14 mouse cellular contexts compared by ENCODE assay signal in genomic region chrX:164233380-164233779, GRCm38 (mm10). TPM values are rescaled to one million over a fixed set of nuclear protein-coding genes. Genes with fewer than 3 reads are reported as not detected.
DNase-seq lines count a peak whose midpoint lies in the region; ATAC-seq and TF ChIP-seq lines count a peak whose summit lies in the region.
"Had no signal": no experiment of that assay in that cellular context is flagged by ENCODE, and none has a peak within 500 bp of the region (broad histone marks: within the 10 kb centered on the region; RNA-seq: fewer than 3 reads in every experiment).

No protein-coding gene starts in this region.

- H3K27me3 ChIP-seq in lung, embryonic 14.5 days (ENCODE audit: insufficient read depth, low read length) = no peaks in the 10 kb centered on the region
- no peaks in the 10 kb centered on the region for H3K27me3 ChIP-seq in intestine, embryonic 16.5 days (replicated peaks; ENCODE audit: control insufficient read depth, insufficient read depth, low read length)
- no peaks in the 10 kb centered on the region for H3K27me3 ChIP-seq in stomach, postnatal 0 days (ENCODE audit: control insufficient read depth, insufficient read depth, low read length)
- peaks cover 3% of the 10 kb centered on the region; the same call in 1 of the 2 replicates for H3K27me3 ChIP-seq in hindbrain, embryonic 13.5 days
- H3K27me3 ChIP-seq: forebrain, embryonic 15.5 days; stomach, embryonic 15.5 days had no signal

- no peak overlapping the region for H3K4me2 ChIP-seq in lung, embryonic 14.5 days
- no peak overlapping the region for H3K4me2 ChIP-seq in intestine, embryonic 16.5 days (ENCODE audit: low read depth, low read length)
- H3K4me2 ChIP-seq in stomach, postnatal 0 days (replicated peaks; ENCODE audit: low read depth) = no peak overlapping the region
- no peak overlapping the region for H3K4me2 ChIP-seq in hindbrain, embryonic 13.5 days
- H3K4me2 ChIP-seq: forebrain, embryonic 15.5 days; limb, embryonic 12.5 days; stomach, embryonic 15.5 days had no signal

- no peak overlapping the region for H3K9ac ChIP-seq in lung, embryonic 14.5 days
- H3K9ac ChIP-seq in intestine, embryonic 16.5 days (ENCODE audit: low read depth, low read length) = no peak overlapping the region
- H3K9ac ChIP-seq in stomach, postnatal 0 days (ENCODE audit: low read length) = no peak overlapping the region
- H3K9ac ChIP-seq in hindbrain, embryonic 13.5 days = no peak overlapping the region
- H3K9ac ChIP-seq: forebrain, embryonic 15.5 days; limb, embryonic 12.5 days; stomach, embryonic 15.5 days had no signal

- H3K9me3 ChIP-seq in lung, embryonic 14.5 days (ENCODE audit: low read depth, low read length) = no peaks in the 10 kb centered on the region
- H3K9me3 ChIP-seq in intestine, embryonic 16.5 days (ENCODE audit: control insufficient read depth, low read length) = no peaks in the 10 kb centered on the region
- H3K9me3 ChIP-seq in stomach, postnatal 0 days (ENCODE audit: control insufficient read depth, low read length) = no peaks in the 10 kb centered on the region
- H3K9me3 ChIP-seq in hindbrain, embryonic 13.5 days = no peaks in the 10 kb centered on the region
- H3K9me3 ChIP-seq: forebrain, embryonic 15.5 days; limb, embryonic 12.5 days; stomach, embryonic 15.5 days had no signal

- no peaks in the 10 kb centered on the region for H3K4me1 ChIP-seq in lung, embryonic 14.5 days (ENCODE audit: insufficient read depth)
- no peaks in the 10 kb centered on the region for H3K4me1 ChIP-seq in intestine, embryonic 16.5 days (ENCODE audit: control insufficient read depth, insufficient read depth, low read length)
- H3K4me1 ChIP-seq in stomach, postnatal 0 days (replicated peaks; ENCODE audit: control insufficient read depth, insufficient read depth) = no peaks in the 10 kb centered on the region
- H3K4me1 ChIP-seq in hindbrain, embryonic 13.5 days (replicated peaks) = no peaks in the 10 kb centered on the region
- H3K4me1 ChIP-seq: forebrain, embryonic 15.5 days; limb, embryonic 12.5 days; stomach, embryonic 15.5 days had no signal

- 41% methylated on average over 8 of the region's 8 CpGs for WGBS in lung, embryonic 14.5 days
- WGBS in intestine, embryonic 16.5 days = 45% methylated on average over 8 of the region's 8 CpGs
- 48% methylated on average over 8 of the region's 8 CpGs for WGBS in stomach, postnatal 0 days
- 67% methylated on average over 8 of the region's 8 CpGs for WGBS in hindbrain, embryonic 13.5 days

- ATAC-seq in lung, embryonic 14.5 days (ENCODE audit: insufficient read depth) = no peak
- ATAC-seq in intestine, embryonic 16.5 days = peak; percentile 76
- ATAC-seq in stomach, postnatal 0 days (ENCODE audit: low FRiP score, low TSS enrichment) = peak; percentile 81
- no peak for ATAC-seq in hindbrain, embryonic 13.5 days (ENCODE audit: low FRiP score)
- ATAC-seq: forebrain, embryonic 15.5 days had no signal

- TF ChIP-seq EP300 in stomach, postnatal 0 days (optimal IDR thresholded peaks at IDR 0.05) = no peak

- no peak for TF ChIP-seq CTCF in lung, embryonic 14.5 days (IDR thresholded peaks at IDR 0.05; ENCODE audit: low read depth)
- no peak for TF ChIP-seq CTCF in stomach, postnatal 0 days (IDR thresholded peaks at IDR 0.05; ENCODE audit: low read depth)

- peak; percentile 9 for DNase-seq in lung, embryonic 14.5 days
- DNase-seq in lung, postnatal 25 days (ENCODE audit: low spot score) = no peak
- peak; percentile 14 for DNase-seq in kidney, postnatal 10 days
- peak; percentile 16 for DNase-seq in stomach, postnatal 0 days (ENCODE audit: low spot score)
- no peak for DNase-seq in embryo, embryonic 10.5 days (ENCODE audit: low spot score)
- DNase-seq: cerebellum, postnatal 10 days; embryo, embryonic 11 days; heart, adult 11 months had no signal

- no peaks in the 10 kb centered on the region for H3K36me3 ChIP-seq in lung, embryonic 14.5 days (ENCODE audit: insufficient read depth)
- H3K36me3 ChIP-seq in intestine, embryonic 16.5 days (ENCODE audit: control insufficient read depth, insufficient read depth, low read length) = no peaks in the 10 kb centered on the region
- no peaks in the 10 kb centered on the region for H3K36me3 ChIP-seq in stomach, postnatal 0 days (ENCODE audit: control insufficient read depth, insufficient read depth, low read length)
- H3K36me3 ChIP-seq in hindbrain, embryonic 13.5 days = no peaks in the 10 kb centered on the region
- H3K36me3 ChIP-seq: forebrain, embryonic 15.5 days; limb, embryonic 12.5 days; stomach, embryonic 15.5 days had no signal

- H3K27ac ChIP-seq in lung, embryonic 14.5 days (ENCODE audit: low read depth) = no peak overlapping the region
- no peak overlapping the region for H3K27ac ChIP-seq in intestine, embryonic 16.5 days (ENCODE audit: low read length)
- no peak overlapping the region for H3K27ac ChIP-seq in stomach, postnatal 0 days (replicated peaks)
- H3K27ac ChIP-seq in hindbrain, embryonic 13.5 days = no peak overlapping the region
- H3K27ac ChIP-seq: forebrain, embryonic 15.5 days; left cerebral cortex, adult 2 months; limb, embryonic 12.5 days; stomach, embryonic 15.5 days had no signal

- no peak overlapping the region for H3K4me3 ChIP-seq in lung, embryonic 14.5 days (ENCODE audit: low read depth, low read length)
- no peak overlapping the region for H3K4me3 ChIP-seq in intestine, embryonic 16.5 days (ENCODE audit: low read length)
- no peak overlapping the region for H3K4me3 ChIP-seq in stomach, postnatal 0 days (ENCODE audit: low read depth, low read length)
- H3K4me3 ChIP-seq in hindbrain, embryonic 13.5 days = no peak overlapping the region
- H3K4me3 ChIP-seq: forebrain, embryonic 15.5 days; left cerebral cortex, adult 2 months; limb, embryonic 12.5 days; stomach, embryonic 15.5 days had no signal

RNA-seq across cellular contexts. Expression of gene Bmx, which starts 24.6 kb away (rescaled TPM):
- polyA plus RNA-seq in lung, embryonic 14.5 days (2014; fragmentation: Nextera tagmentation; extraction: Ambion mirVana) = 0.66 and 1.1 TPM in 2 replicates
- 0.83 and 0.87 TPM in 2 replicates for polyA plus RNA-seq in intestine, embryonic 16.5 days (2015; fragmentation: Nextera tagmentation; extraction: Ambion mirVana)
- 0.51 and 0.52 TPM in 2 replicates for polyA plus RNA-seq in stomach, postnatal 0 days (2015; fragmentation: Nextera tagmentation; extraction: Ambion mirVana)
- polyA plus RNA-seq in hindbrain, embryonic 13.5 days (2015; fragmentation: Nextera tagmentation; extraction: Ambion mirVana) = 0.31 and 0.76 TPM in 2 replicates

RNA-seq across cellular contexts. Expression of gene Pir, which starts 35.8 kb away (rescaled TPM):
- 15.1 and 15.9 TPM in 2 replicates for polyA plus RNA-seq in lung, embryonic 14.5 days (2014; fragmentation: Nextera tagmentation; extraction: Ambion mirVana)
- polyA plus RNA-seq in intestine, embryonic 16.5 days (2015; fragmentation: Nextera tagmentation; extraction: Ambion mirVana) = 3.0 and 4.7 TPM in 2 replicates
- polyA plus RNA-seq in stomach, postnatal 0 days (2015; fragmentation: Nextera tagmentation; extraction: Ambion mirVana) = 19.6 and 19.8 TPM in 2 replicates
- 3.4 and 3.9 TPM in 2 replicates for polyA plus RNA-seq in hindbrain, embryonic 13.5 days (2015; fragmentation: Nextera tagmentation; extraction: Ambion mirVana)

Comparison
In these comparisons a context has a peak if more than half of its experiments do, and no peak if none do; other contexts are left out.
1. DNase-seq: peak in lung, embryonic 14.5 days (single experiment), kidney, postnatal 10 days (single experiment) and stomach, postnatal 0 days (single experiment); none in lung, postnatal 25 days (single experiment) and embryo, embryonic 10.5 days (single experiment).
2. ATAC-seq: peak in intestine, embryonic 16.5 days (single experiment) and stomach, postnatal 0 days (single experiment); none in lung, embryonic 14.5 days (single experiment) and hindbrain, embryonic 13.5 days (single experiment).